Mouse (Mus musculus) central nervous system, embryonic 11.5 days (tissue): ENCODE measurements around the gene Fam163a. TPM values are rescaled to one million over a fixed set of nuclear protein-coding genes. Genes with fewer than 3 reads are reported as not detected.

ENCODE experiments used
- polyA plus RNA-seq: library from polyadenylated mRNA; depleted of rRNA; stranded (reverse); fragments of >200 nt; gene quantifications from 2 replicates; pipeline ENCODE4 v1.2.3, GENCODE M21; 2012; rRNA removed

The Fam163a gene
- polyA plus RNA-seq = 2.7 TPM in 2 replicates

GRCm38 (mm10) chr1:156204656-156205131 lies at the start of gene Fam163a:
Gene Fam163a (minus strand): TSS chr1:156205026.

GRCm38 (mm10) chr1:156035930-156036737 lies 168.7 kb downstream of the Fam163a start, which contains the start of gene Tor1aip1:
Gene Tor1aip1 (minus strand): TSS chr1:156036480.

GRCm38 (mm10) chr1:156035269-156035929 lies 169.4 kb downstream of the Fam163a start, which contains the start of gene Tor1aip2:
Gene Tor1aip2 (plus strand): TSS chr1:156035403.

Other genes starting within 250 kb of the Fam163a start
- gene Cep350, start 231.8 kb downstream of the Fam163a start, polyA plus RNA-seq = 12.6 and 14.8 TPM in 2 replicates
- gene Tor1aip2, start 169.6 kb downstream of the Fam163a start, polyA plus RNA-seq = 48.0 and 93.7 TPM in 2 replicates
- gene Tor1aip1, start 168.5 kb downstream of the Fam163a start, polyA plus RNA-seq = 20.5 and 24.0 TPM in 2 replicates
- 0.17 and 0.19 TPM in 2 replicates for gene Tdrd5, start 98.6 kb upstream of the Fam163a start, polyA plus RNA-seq
- gene Nphs2, start 105.7 kb upstream of the Fam163a start, polyA plus RNA-seq = 0.06 and 0.10 TPM in 2 replicates
- gene Gm2000, start 161.0 kb upstream of the Fam163a start, polyA plus RNA-seq = 51.6 and 64.3 TPM in 2 replicates
- gene Axdnd1, start 216.1 kb upstream of the Fam163a start, polyA plus RNA-seq = 0.18 and 0.68 TPM in 2 replicates